Mouse (Mus musculus): Measurements from ENCODE around the gene Fam169a.

GRCm38 (mm10) chr13:97137466-97138400 is 70.6 kb downstream of the Fam169a start, which contains the start of the genes Gfm2 and Nsa2:
- peak; percentile 78; the same call in 1 of the 2 replicates for TF ChIP-seq POLR2A (IDR thresholded peaks at IDR 0.05; ENCODE audit: borderline replicate concordance, insufficient read depth, low read length)
- no peak for TF ChIP-seq CTCF (IDR thresholded peaks at IDR 0.05; ENCODE audit: borderline replicate concordance, insufficient read depth, low read depth, low read length)

Measured in cerebellum, adult 2 months (tissue).